Mouse (Mus musculus) lung, postnatal 0 days (tissue): ENCODE results near the gene Cmtm3. TPM values are rescaled to one million over a fixed set of nuclear protein-coding genes. Genes with fewer than 3 reads are reported as not detected.

ENCODE experiments used
- ATAC-seq: fragments of 200-750 bp; cut with Nextera tagmentation; 2 replicates; pipeline ENCODE4 v1.8.0; 2017; ENCODE audit warnings: moderate library complexity
- DNase-seq: peaks from one replicate; pipeline ENCODE4 v3.0.0-alpha.2; 2016; ENCODE audit warnings: low spot score
- H3K27ac ChIP-seq: fragments of 300-500 bp; sonication (generic); 2 replicates; pipeline ENCODE4 v1.5.1; 2014; ENCODE audit warnings: antibody characterized with exemption, mild to moderate bottlenecking, low read length, mixed read lengths
- H3K27me3 ChIP-seq: fragments of 300-500 bp; sonication (generic); replicated peaks from 2 replicates; pipeline ENCODE4 v1.6.1; 2014; ENCODE audit warnings: low read length, mixed read lengths; ENCODE audit not compliant: insufficient read depth
- H3K36me3 ChIP-seq: fragments of 300-500 bp; sonication (generic); 2 replicates; pipeline ENCODE4 v1.6.1; 2014; ENCODE audit warnings: low read length, mixed read lengths; ENCODE audit not compliant: insufficient read depth
- H3K4me1 ChIP-seq: fragments of 300-500 bp; sonication (generic); 2 replicates; pipeline ENCODE4 v1.6.1; 2014; ENCODE audit warnings: antibody characterized with exemption, low read depth, low read length, mixed read lengths; ENCODE audit not compliant: insufficient read depth
- H3K4me2 ChIP-seq: fragments of 300-500 bp; sonication (generic); replicated peaks from 2 replicates; pipeline ENCODE4 v1.6.1; 2014; ENCODE audit warnings: low read depth, mild to moderate bottlenecking, low read length, moderate library complexity, mixed read lengths
- H3K4me3 ChIP-seq: fragments of 300-500 bp; sonication (generic); 2 replicates; pipeline ENCODE4 v1.5.1; 2014; ENCODE audit warnings: low read depth, low read length
- H3K9ac ChIP-seq: fragments of 300-500 bp; sonication (generic); replicated peaks from 2 replicates; pipeline ENCODE4 v1.6.1; 2014; ENCODE audit warnings: low read depth, mild to moderate bottlenecking
- H3K9me3 ChIP-seq: fragments of 300-500 bp; sonication (generic); 2 replicates; pipeline ENCODE4 v1.6.1; 2016; ENCODE audit warnings: low read length, mixed read lengths
- CTCF ChIP-seq: IDR thresholded peaks from 2 replicates; pipeline ENCODE4 v1.5.1; 2016; ENCODE audit warnings: antibody characterized with exemption, mild to moderate bottlenecking
- EP300 ChIP-seq: IDR thresholded peaks from 2 replicates; pipeline ENCODE4 v1.6.1; 2016; ENCODE audit warnings: antibody characterized with exemption, mild to moderate bottlenecking, control low read depth
- WGBS: fragments of 180-500 bp; shearing (Covaris S2); extraction: QIAGEN DNeasy Blood & Tissue Kit; methylation state at CpG from one replicate; pipeline ENCODE4 v1.1.7; 2014; 5-methylcytosine and 5-hydroxymethylcytosine counted together
- polyA plus RNA-seq: library from polyadenylated mRNA; unstranded; fragments of >200 nt; fragmentation: Nextera tagmentation; extraction: Ambion mirVana; gene quantifications from 2 replicates; pipeline ENCODE4 v1.2.1, GENCODE M21; 2015

The Cmtm3 gene
- polyA plus RNA-seq, 1 experiment from 2014 or later: 98.3 TPM

DNA sequence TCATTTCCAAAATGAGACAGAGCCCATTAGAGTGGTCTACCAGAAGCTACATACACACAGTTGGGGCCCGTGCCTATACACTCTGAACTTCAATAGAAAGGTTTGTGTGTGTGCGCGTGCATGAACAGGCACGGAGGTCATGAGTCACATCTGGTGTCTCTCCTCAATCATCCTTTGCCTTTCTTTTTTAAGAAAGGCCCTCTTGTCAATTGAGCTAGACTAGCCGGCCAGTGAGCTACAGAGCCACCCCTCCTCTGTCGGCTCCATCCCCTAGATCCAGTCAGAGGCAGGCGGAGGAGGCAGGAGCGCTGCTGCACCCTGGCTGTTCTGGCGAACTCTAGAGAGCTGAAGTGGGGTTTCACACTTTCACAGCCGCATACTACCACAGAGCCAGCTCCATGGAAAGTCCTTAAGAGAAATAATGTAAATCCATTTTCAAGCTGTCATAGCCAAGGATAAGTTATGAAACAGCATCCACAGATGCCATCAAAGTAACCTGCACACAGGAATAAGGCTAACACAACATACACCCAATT lies 40.2 kb downstream of the Cmtm3 start:
- no peak overlapping the region for H3K27ac ChIP-seq
- H3K4me1 ChIP-seq: peaks cover 25% of the 10 kb centered on the region
- no peak overlapping the region for H3K4me2 ChIP-seq
- H3K36me3 ChIP-seq: no peaks in the 10 kb centered on the region
- H3K9ac ChIP-seq: no peak overlapping the region
- 61% methylated on average over 10 of the region's 10 CpGs for WGBS
- ATAC-seq: no peak
- H3K27me3 ChIP-seq: no peaks in the 10 kb centered on the region
- TF ChIP-seq CTCF (no peak), EP300 (no peak)
- H3K4me3 ChIP-seq: no peak overlapping the region
- no peaks in the 10 kb centered on the region for H3K9me3 ChIP-seq
- no peak for DNase-seq

- 77% methylated on average over 7 of the region's 7 CpGs for WGBS
- ATAC-seq (no peak), DNase-seq (no peak)
- Histone ChIP-seq H3K9ac (no peak overlapping the region), H3K27me3 (no peaks in the 10 kb centered on the region), H3K36me3 (no peaks in the 10 kb centered on the region), H3K4me1 (peaks cover 19% of the 10 kb centered on the region), H3K27ac (no peak overlapping the region), H3K9me3 (no peaks in the 10 kb centered on the region), H3K4me3 (no peak overlapping the region), H3K4me2 (no peak overlapping the region)
- no peak for TF ChIP-seq EP300
These were observed 41.1 kb downstream of the Cmtm3 start for GRCm38 (mm10) chr8:104380269-104380668.

DNA sequence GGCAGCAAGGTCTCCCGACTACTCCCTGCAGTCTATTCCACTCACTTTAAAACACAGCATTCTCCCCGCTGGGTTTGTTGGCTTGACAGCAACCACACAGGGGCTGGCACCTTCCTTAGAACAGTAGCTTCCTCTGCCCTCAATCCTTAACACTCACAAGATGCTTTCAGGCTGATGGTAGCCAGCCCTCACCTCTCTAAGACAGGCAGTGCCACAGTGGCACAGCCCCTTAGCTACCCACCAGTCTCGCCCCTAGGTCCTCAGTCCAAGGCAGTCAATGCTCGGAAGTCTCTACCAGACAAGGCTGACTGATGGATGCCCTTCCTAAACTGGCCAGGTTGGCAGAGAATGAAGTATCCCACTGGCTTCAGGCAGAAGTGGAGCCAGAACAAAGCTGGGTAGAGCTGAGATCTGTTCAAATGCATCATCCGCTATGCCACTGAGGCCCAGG lies 41.8 kb downstream of the Cmtm3 start:
- no peak overlapping the region for H3K4me2 ChIP-seq
- no peaks in the 10 kb centered on the region for H3K36me3 ChIP-seq
- WGBS: 82% methylated on average over 5 of the region's 5 CpGs
- no peaks in the 10 kb centered on the region for H3K9me3 ChIP-seq
- peaks cover 13% of the 10 kb centered on the region for H3K4me1 ChIP-seq
- no peak overlapping the region for H3K27ac ChIP-seq
- H3K27me3 ChIP-seq: no peaks in the 10 kb centered on the region
- TF ChIP-seq CTCF (no peak), EP300 (no peak)
- H3K4me3 ChIP-seq: no peak overlapping the region
- DNase-seq (no peak), ATAC-seq (no peak)
- H3K9ac ChIP-seq: no peak overlapping the region

- H3K9ac ChIP-seq: no peak overlapping the region
- no peaks in the 10 kb centered on the region for H3K9me3 ChIP-seq
- no peak overlapping the region for H3K4me3 ChIP-seq
- no peak overlapping the region for H3K4me2 ChIP-seq
- ATAC-seq: no peak
- H3K27me3 ChIP-seq: no peaks in the 10 kb centered on the region
- no peak for TF ChIP-seq EP300
- no peak for TF ChIP-seq CTCF
- peaks cover 8% of the 10 kb centered on the region for H3K4me1 ChIP-seq
- 51% methylated on average over 2 of the region's 2 CpGs for WGBS
- 0 out of 2 replicates have a peak overlapping the region, but pooled peaks have one; percentile 20 for H3K27ac ChIP-seq
- no peak for DNase-seq
- no peaks in the 10 kb centered on the region for H3K36me3 ChIP-seq
These were observed 44.1 kb downstream of the Cmtm3 start for GRCm38 (mm10) chr8:104383296-104383695.

DNA sequence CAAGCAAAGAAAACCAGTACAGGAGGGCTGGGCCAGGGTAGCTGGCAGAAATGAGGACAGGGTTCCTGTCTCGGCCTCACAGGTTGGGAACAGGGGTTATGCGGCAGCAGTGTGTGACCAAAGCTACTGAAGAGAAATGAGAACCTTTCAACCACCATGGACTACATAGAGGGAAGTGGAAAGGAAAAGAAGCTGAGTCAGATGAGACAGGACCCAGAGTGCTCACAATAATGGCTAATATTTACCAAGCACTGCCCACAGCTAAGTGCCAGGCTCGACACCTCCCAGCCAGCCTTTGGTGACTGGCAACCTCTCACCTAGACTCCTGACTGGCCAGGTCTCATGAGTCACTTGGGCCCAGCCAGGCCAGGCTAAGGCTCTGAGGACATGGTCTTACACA lies 44.8 kb downstream of the Cmtm3 start:
- Histone ChIP-seq H3K9me3 (no peaks in the 10 kb centered on the region), H3K27me3 (no peaks in the 10 kb centered on the region), H3K27ac (peak overlapping the region; percentile 20; the same call in 1 of the 2 replicates), H3K36me3 (no peaks in the 10 kb centered on the region), H3K4me3 (no peak overlapping the region), H3K9ac (no peak overlapping the region), H3K4me1 (peaks cover 8% of the 10 kb centered on the region), H3K4me2 (no peak overlapping the region)
- WGBS: 74% methylated on average over 3 of the region's 3 CpGs
- DNase-seq (peak; percentile 86), ATAC-seq (peak; percentile 88)
- peak; percentile 41 for TF ChIP-seq EP300
- no peak for TF ChIP-seq CTCF

DNA sequence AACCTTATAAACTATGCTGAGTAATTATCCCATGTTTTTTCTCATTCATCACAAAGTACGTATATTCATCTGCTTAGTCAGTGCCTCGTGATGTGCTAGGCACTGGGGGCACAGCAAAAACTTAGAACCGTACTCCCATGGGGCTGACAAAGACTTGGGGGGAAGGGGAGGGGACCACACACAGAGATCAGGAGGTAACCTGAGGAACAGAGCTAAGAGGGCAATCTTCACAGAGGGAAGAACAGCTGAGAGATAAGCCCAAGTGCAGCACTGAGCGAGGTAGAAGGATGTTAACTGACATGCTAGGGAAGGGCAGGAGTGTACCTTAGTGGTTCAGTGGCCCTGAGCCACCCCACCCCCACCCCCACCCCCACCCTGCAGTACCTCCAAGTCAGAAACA lies 47.5 kb downstream of the Cmtm3 start:
- TF ChIP-seq CTCF: no peak
- TF ChIP-seq EP300: no peak
- no peaks in the 10 kb centered on the region for H3K27me3 ChIP-seq
- H3K36me3 ChIP-seq: no peaks in the 10 kb centered on the region
- DNase-seq (no peak), ATAC-seq (no peak)
- no peak overlapping the region for H3K27ac ChIP-seq
- no peak overlapping the region for H3K4me3 ChIP-seq
- peaks cover 8% of the 10 kb centered on the region for H3K4me1 ChIP-seq
- 55% methylated on average over 4 of the region's 4 CpGs for WGBS
- H3K4me2 ChIP-seq: no peak overlapping the region
- H3K9me3 ChIP-seq: no peaks in the 10 kb centered on the region
- no peak overlapping the region for H3K9ac ChIP-seq

DNA sequence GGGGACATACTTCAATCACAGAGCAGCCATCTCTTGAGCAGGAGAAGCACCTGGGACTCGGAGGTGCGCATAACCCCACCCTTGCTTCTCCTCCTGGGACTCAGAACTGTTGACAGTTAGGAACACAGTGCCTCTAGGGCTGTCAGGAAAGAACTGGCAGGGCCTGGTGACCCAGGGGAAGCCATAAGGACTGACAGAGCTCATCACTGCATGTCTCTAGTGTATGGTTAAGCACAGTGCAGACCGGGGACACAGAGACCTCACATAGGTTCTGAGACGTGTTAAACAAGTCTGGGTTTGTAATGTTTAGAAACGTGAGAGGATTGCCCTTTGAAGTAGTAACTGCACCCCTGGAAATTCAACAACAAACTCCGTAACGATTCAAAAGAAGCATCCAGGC lies 48.3 kb downstream of the Cmtm3 start:
- no peak for TF ChIP-seq CTCF
- no peak for TF ChIP-seq EP300
- H3K4me1 ChIP-seq: peaks cover 8% of the 10 kb centered on the region
- H3K4me2 ChIP-seq: no peak overlapping the region
- no peak for DNase-seq
- no peak overlapping the region for H3K27ac ChIP-seq
- H3K9me3 ChIP-seq: no peaks in the 10 kb centered on the region
- no peak overlapping the region for H3K4me3 ChIP-seq
- H3K36me3 ChIP-seq: no peaks in the 10 kb centered on the region
- peak; percentile 13; the same call in 1 of the 2 replicates for ATAC-seq
- no peak overlapping the region for H3K9ac ChIP-seq
- H3K27me3 ChIP-seq: no peaks in the 10 kb centered on the region
- 38% methylated on average over 7 of the region's 7 CpGs for WGBS
